Mouse (Mus musculus) MEL (cell line): ENCODE data around the gene Vmn1r40. TPM values are rescaled to one million over a fixed set of nuclear protein-coding genes. Genes with fewer than 3 reads are reported as not detected.

ENCODE experiments used
- DNase-seq: peaks from one replicate; pipeline ENCODE4 v3.0.0; 2011; ENCODE audit warnings: low read depth, low spot score
- H3K27ac ChIP-seq: 2 replicates; pipeline ENCODE4 v1.5.1; 2012; ENCODE audit warnings: low read depth, mild to moderate bottlenecking, control low read depth, low read length, moderate library complexity; ENCODE audit not compliant: control insufficient read depth
- H3K27me3 ChIP-seq, 2 experiments: fragments of 150-350 bp in 1 of 2; sonication (generic) in 1 of 2; 2 replicates each; pipeline ENCODE4 v1.6.1; 2012; ENCODE audit warnings: low read length in 2 of 2, mild to moderate bottlenecking in 2 of 2, improper control_type of control experiment in 1 of 2, moderate library complexity in 1 of 2; ENCODE audit not compliant: insufficient read depth in 2 of 2, control insufficient read depth in 1 of 2
- H3K36me3 ChIP-seq, 2 experiments: 2 replicates each; pipeline ENCODE4 v1.6.1; 2012 to 2014; ENCODE audit warnings: low read length in 2 of 2, improper control_type of control experiment in 1 of 2, inconsistent platforms in 1 of 2, mild to moderate bottlenecking in 1 of 2; ENCODE audit not compliant: insufficient read depth in 2 of 2, control insufficient read depth in 1 of 2
- H3K4me1 ChIP-seq, 2 experiments: fragments of 150-350 bp in 1 of 2; sonication (generic) in 1 of 2; 2 replicates each; pipeline ENCODE4 v1.6.1; 2012; ENCODE audit warnings: low read length in 2 of 2, improper control_type of control experiment in 1 of 2, mild to moderate bottlenecking in 1 of 2; ENCODE audit not compliant: insufficient read depth in 2 of 2, control insufficient read depth in 1 of 2
- H3K4me3 ChIP-seq, 2 experiments: fragments of 150-350 bp in 1 of 2; sonication (generic) in 1 of 2; 2 replicates each; pipeline ENCODE4 v1.5.1; 2012; ENCODE audit warnings: low read depth in 2 of 2, low read length in 2 of 2, mild to moderate bottlenecking in 2 of 2, moderate library complexity in 2 of 2, control low read depth in 1 of 2, improper control_type of control experiment in 1 of 2; ENCODE audit not compliant: control insufficient read depth in 1 of 2, insufficient read depth in 1 of 2
- H3K79me2 ChIP-seq: 2 replicates; pipeline ENCODE4 v1.6.1; 2012; ENCODE audit warnings: mild to moderate bottlenecking, low read length, moderate library complexity; ENCODE audit not compliant: control insufficient read depth, poor library complexity, insufficient read depth
- H3K9ac ChIP-seq: 2 replicates; pipeline ENCODE4 v1.6.1; 2012; ENCODE audit warnings: low read depth, mild to moderate bottlenecking, control low read depth, low read length, moderate library complexity; ENCODE audit not compliant: control insufficient read depth, poor library complexity, severe bottlenecking
- H3K9me3 ChIP-seq: fragments of 150-350 bp; sonication (generic); replicated peaks from 2 replicates; pipeline ENCODE4 v1.6.1; 2012; ENCODE audit warnings: mild to moderate bottlenecking, low read length, improper control_type of control experiment, moderate library complexity; ENCODE audit not compliant: insufficient read depth
- CHD1 ChIP-seq: IDR thresholded peaks from 2 replicates; pipeline ENCODE4 v1.6.1; 2012; ENCODE audit warnings: low read depth, mild to moderate bottlenecking, inconsistent platforms, low read length, improper control_type of control experiment
- CHD2 ChIP-seq: IDR thresholded peaks from 2 replicates; pipeline ENCODE4 v1.6.1; 2011; ENCODE audit warnings: low read length, improper control_type of control experiment
- CTCF ChIP-seq, 3 experiments: IDR thresholded peaks in 2 of 3; conservative IDR thresholded peaks in 1 of 3; 2 replicates each; pipeline ENCODE4 v1.5.1; 2011 to 2012; ENCODE audit warnings: low read length in 3 of 3, low read depth in 2 of 3, mild to moderate bottlenecking in 2 of 3, improper control_type of control experiment in 1 of 3, inconsistent platforms in 1 of 3, mixed read lengths in 1 of 3, moderate library complexity in 1 of 3; ENCODE audit not compliant: control insufficient read depth in 1 of 3, insufficient read depth in 1 of 3, poor library complexity in 1 of 3, severe bottlenecking in 1 of 3
- E2F4 ChIP-seq: IDR thresholded peaks from 2 replicates; pipeline ENCODE4 v1.6.1; 2011; ENCODE audit warnings: low read depth, low read length, improper control_type of control experiment, borderline replicate concordance
- ELF1 ChIP-seq: IDR thresholded peaks from 2 replicates; pipeline ENCODE4 v1.6.1; 2014; ENCODE audit warnings: low read depth, mild to moderate bottlenecking, inconsistent platforms, low read length, improper control_type of control experiment, moderate library complexity
- EP300 ChIP-seq, 2 experiments: IDR thresholded peaks; 2 replicates each; pipeline ENCODE4 v1.6.1; 2011; ENCODE audit warnings: improper control_type of control experiment in 2 of 2, low read length in 2 of 2, low read depth in 1 of 2, mild to moderate bottlenecking in 1 of 2
- ETS1 ChIP-seq: IDR thresholded peaks from 2 replicates; pipeline ENCODE4 v1.6.1; 2012; ENCODE audit warnings: low read depth, mild to moderate bottlenecking, inconsistent platforms, low read length, improper control_type of control experiment, moderate library complexity
- GABPA ChIP-seq: IDR thresholded peaks from 2 replicates; pipeline ENCODE4 v1.6.1; 2012; ENCODE audit warnings: low read depth, mild to moderate bottlenecking, inconsistent platforms, low read length, improper control_type of control experiment, moderate library complexity
- GATA1 ChIP-seq: IDR thresholded peaks from 2 replicates; pipeline ENCODE4 v1.6.1; 2011; ENCODE audit warnings: low read depth, low read length, improper control_type of control experiment
- HCFC1 ChIP-seq: IDR thresholded peaks from 2 replicates; pipeline ENCODE4 v1.6.1; 2012; ENCODE audit warnings: low read depth, mild to moderate bottlenecking, inconsistent platforms, low read length, improper control_type of control experiment, moderate library complexity
- KAT2A ChIP-seq: conservative IDR thresholded peaks from 2 replicates; pipeline ENCODE4 v1.6.1; 2012; ENCODE audit warnings: low read depth, low read length, improper control_type of control experiment, inconsistent platforms
- MAFK ChIP-seq: IDR thresholded peaks from 2 replicates; pipeline ENCODE4 v1.6.1; 2011; ENCODE audit warnings: low read depth, mild to moderate bottlenecking, low read length, improper control_type of control experiment, borderline replicate concordance
- MAX ChIP-seq: IDR thresholded peaks from 2 replicates; pipeline ENCODE4 v1.6.1; 2011; ENCODE audit warnings: low read length, improper control_type of control experiment
- MAZ ChIP-seq: IDR thresholded peaks from 2 replicates; pipeline ENCODE4 v1.6.1; 2012; ENCODE audit warnings: low read depth, mild to moderate bottlenecking, inconsistent platforms, low read length, improper control_type of control experiment
- MEF2A ChIP-seq: IDR thresholded peaks from 2 replicates; pipeline ENCODE4 v1.6.1; 2014; ENCODE audit warnings: low read depth, mild to moderate bottlenecking, inconsistent platforms, low read length, improper control_type of control experiment; ENCODE audit not compliant: poor library complexity, insufficient replicate concordance, severe bottlenecking; ENCODE audit errors: extremely low read depth
- MXI1 ChIP-seq: IDR thresholded peaks from 2 replicates; pipeline ENCODE4 v1.6.1; 2011; ENCODE audit warnings: mild to moderate bottlenecking, low read depth, low read length, improper control_type of control experiment
- MYB ChIP-seq: IDR thresholded peaks from 2 replicates; pipeline ENCODE4 v1.6.1; 2011; ENCODE audit warnings: mild to moderate bottlenecking, low read depth, low read length, improper control_type of control experiment
- MYC ChIP-seq: IDR thresholded peaks from 2 replicates; pipeline ENCODE4 v1.6.1; 2011; ENCODE audit warnings: low read depth, mild to moderate bottlenecking, low read length, improper control_type of control experiment, moderate library complexity
- NELFE ChIP-seq: IDR thresholded peaks from 2 replicates; pipeline ENCODE4 v1.6.1; 2011; ENCODE audit warnings: low read depth, low read length, improper control_type of control experiment
- RAD21 ChIP-seq: IDR thresholded peaks from 2 replicates; pipeline ENCODE4 v1.6.1; 2011; ENCODE audit warnings: mild to moderate bottlenecking, low read depth, low read length, improper control_type of control experiment
- RCOR1 ChIP-seq: IDR thresholded peaks from 2 replicates; pipeline ENCODE4 v1.6.1; 2012; ENCODE audit warnings: low read depth, mild to moderate bottlenecking, inconsistent platforms, low read length, improper control_type of control experiment
- SIN3A ChIP-seq: IDR thresholded peaks from 2 replicates; pipeline ENCODE4 v1.6.1; 2012; ENCODE audit warnings: low read length, improper control_type of control experiment, inconsistent platforms
- SMC3 ChIP-seq: IDR thresholded peaks from 2 replicates; pipeline ENCODE4 v1.6.1; 2011; ENCODE audit warnings: low read depth, low read length, improper control_type of control experiment
- UBTF ChIP-seq: IDR thresholded peaks from 2 replicates; pipeline ENCODE4 v1.6.1; 2012; ENCODE audit warnings: low read depth, mild to moderate bottlenecking, inconsistent platforms, low read length, improper control_type of control experiment, moderate library complexity, borderline replicate concordance; ENCODE audit not compliant: insufficient read depth
- ZC3H11A ChIP-seq: IDR thresholded peaks from 2 replicates; pipeline ENCODE4 v1.6.1; 2012; ENCODE audit warnings: low read depth, mild to moderate bottlenecking, inconsistent platforms, low read length, improper control_type of control experiment
- ZNF384 ChIP-seq: IDR thresholded peaks from 2 replicates; pipeline ENCODE4 v1.6.1; 2012; ENCODE audit warnings: low read depth, mild to moderate bottlenecking, inconsistent platforms, low read length, improper control_type of control experiment
- polyA plus RNA-seq, 2 experiments: library from polyadenylated mRNA; stranded (reverse) in 1 of 2; unstranded in 1 of 2; fragments of >175 nt in 1 of 2; fragments of >200 nt in 1 of 2; gene quantifications; 2 replicates each; pipeline versions ENCODE4 v1.2.1 to v1.2.4; 2012; ENCODE audit warnings: low replicate concordance in 2 of 2, low read depth in 1 of 2; ENCODE audit not compliant: insufficient read length in 2 of 2, insufficient read depth in 1 of 2, missing spikeins in 1 of 2
- total RNA-seq: library from RNA; depleted of rRNA; stranded (reverse); fragments of 300-350 nt; gene quantifications from 2 replicates; pipeline ENCODE4 v1.2.3, GENCODE M21; 2012

The Vmn1r40 gene
- total and polyA plus RNA-seq, 3 experiments, result not detected

GRCm38 (mm10) chr6:89672641-89673040 lies 34.7 kb upstream of the Vmn1r40 start:
- no peak overlapping the region for H3K4me3 ChIP-seq
- H3K9ac ChIP-seq, result no peak overlapping the region
- H3K27ac ChIP-seq, result no peak overlapping the region
- TF ChIP-seq E2F4 (no peak), MYC (no peak), MEF2A (no peak), SMC3 (no peak), RCOR1 (no peak), GATA1 (no peak), ZC3H11A (no peak), EP300 (IDR thresholded peaks at IDR 0.05; ENCODE audit: low read depth in 1 of 2, low read length in 2 of 2) (no peak), MAZ (no peak), MXI1 (no peak), CHD2 (no peak), MYB (no peak), GABPA (no peak), ELF1 (no peak), KAT2A (no peak)
- TF ChIP-seq, all 39 proteins: peak for 0
- Histone ChIP-seq H3K9me3 (no peaks in the 10 kb centered on the region), H3K4me1 (no peaks in the 10 kb centered on the region), H3K36me3 (no peaks in the 10 kb centered on the region), H3K79me2 (no peaks in the 10 kb centered on the region), H3K27me3 (no peaks in the 10 kb centered on the region)
- no peak for DNase-seq

- Histone ChIP-seq H3K4me3 (no peak overlapping the region), H3K9me3 (no peaks in the 10 kb centered on the region), H3K4me1 (no peaks in the 10 kb centered on the region), H3K9ac (no peak overlapping the region), H3K79me2 (no peaks in the 10 kb centered on the region), H3K27me3 (no peaks in the 10 kb centered on the region), H3K27ac (no peak overlapping the region), H3K36me3 (no peaks in the 10 kb centered on the region)
- TF ChIP-seq MXI1 (no peak), NELFE (no peak), MEF2A (no peak), SIN3A (no peak), E2F4 (no peak), ZNF384 (no peak), CHD1 (no peak), CHD2 (no peak), MYC (no peak), CTCF (IDR thresholded peaks at IDR 0.05 in 2 of 3, conservative IDR thresholded peaks at IDR 0.05 in 1 of 3; ENCODE audit: control insufficient read depth in 1 of 3, insufficient read depth in 1 of 3, low read depth in 2 of 3, low read length in 3 of 3, poor library complexity in 1 of 3, severe bottlenecking in 1 of 3) (no peak), HCFC1 (no peak), KAT2A (no peak), UBTF (no peak), ETS1 (no peak), RAD21 (no peak), MAFK (no peak), MAX (no peak)
- DNase-seq, result no peak
Measured at GRCm38 (mm10) chr6:89673135-89673780, 34.1 kb upstream of the Vmn1r40 start.
